8 mouse cellular contexts compared by ENCODE assay signal in the genomic region with DNA sequence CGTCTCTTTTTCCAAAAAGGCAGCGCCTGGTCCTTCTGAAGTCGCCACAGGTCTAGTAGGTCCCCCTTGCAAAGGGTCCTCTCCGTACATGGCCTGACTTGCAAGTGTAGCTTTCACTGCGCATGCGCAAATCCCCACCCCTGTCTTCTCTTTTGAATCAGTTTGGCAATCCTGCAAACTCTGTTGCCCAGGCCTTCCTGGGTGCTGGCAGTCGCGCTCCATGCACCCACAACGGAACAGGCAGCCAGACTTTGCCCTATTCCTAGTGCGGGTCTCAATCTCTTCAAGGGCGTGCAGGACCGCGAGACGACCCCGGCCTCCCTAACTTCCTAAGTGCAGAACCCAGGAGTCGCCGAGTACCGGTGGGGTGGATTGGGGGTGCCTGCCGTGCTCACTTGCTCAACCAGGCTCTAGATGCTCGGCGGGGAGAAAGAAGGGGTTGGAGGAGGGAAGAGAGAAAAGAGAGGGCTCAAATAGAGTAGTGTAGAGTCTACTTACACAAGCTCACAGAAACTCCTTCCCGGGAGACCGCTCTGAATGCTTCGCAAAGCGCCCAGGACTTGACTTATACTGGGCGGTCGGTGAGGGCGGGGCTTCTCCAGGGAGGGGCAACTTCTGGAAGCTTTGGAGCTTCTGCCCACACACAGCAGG. TPM values are rescaled to one million over a fixed set of nuclear protein-coding genes. Genes with fewer than 3 reads are reported as not detected.
DNase-seq lines count a peak whose midpoint lies in the region; ATAC-seq lines count a peak whose summit lies in the region.

Gene Ptgr1, minus strand, starts transcription at position 580 of the 651 bp plus-strand sequence.

- H3K27me3 ChIP-seq in hindbrain, embryonic 16.5 days (replicated peaks; ENCODE audit: control insufficient read depth, insufficient read depth, low read length), result no peaks in the 10 kb centered on the region

- H3K4me3 ChIP-seq in hindbrain, embryonic 16.5 days (ENCODE audit: low read length), result peak within 1 kb of the TSS; percentile 55
- peak within 1 kb of the TSS; percentile 89 for H3K4me3 ChIP-seq in macrophage (ENCODE audit: inconsistent target)

- H3K9me3 ChIP-seq in hindbrain, embryonic 16.5 days (ENCODE audit: control insufficient read depth, low read length), result no peaks in the 10 kb centered on the region

- no peaks in the 10 kb centered on the region for H3K36me3 ChIP-seq in hindbrain, embryonic 16.5 days (ENCODE audit: control insufficient read depth, insufficient read depth, low read length)
- 0 out of 2 replicates have a peak, but pooled peaks cover 7% of the 10 kb centered on the region for H3K36me3 ChIP-seq in macrophage (ENCODE audit: inconsistent target)

- WGBS in hindbrain, embryonic 16.5 days, result 1% methylated on average over 28 of the region's 28 CpGs
- WGBS in macrophage (ENCODE audit: missing documents), result 3% methylated on average over 28 of the region's 28 CpGs

- peak; percentile 91 for DNase-seq in R1 (ENCODE audit: low read depth, low spot score)
- DNase-seq in cerebellum, postnatal 4 days (ENCODE audit: low spot score in 2 of 2), result peak; percentile 58 to 74
- DNase-seq in gastrocnemius, adult 18-20 months (ENCODE audit: low spot score), result peak; percentile 77
- peak; percentile 77 for DNase-seq in left cerebral cortex, adult 18-20 months (ENCODE audit: low spot score in 2 of 2)
- DNase-seq in right cerebral cortex, postnatal 10 days (ENCODE audit: low spot score in 2 of 2), result peak; percentile 88 to 90
- peak; percentile 90 for DNase-seq in urinary bladder, postnatal 14 days (ENCODE audit: low spot score)

- peaks cover 4% of the 10 kb centered on the region for H3K4me1 ChIP-seq in hindbrain, embryonic 16.5 days (ENCODE audit: control insufficient read depth, insufficient read depth, low read depth, low read length)

- no peaks in the 10 kb centered on the region for H3K79me2 ChIP-seq in macrophage (ENCODE audit: inconsistent target)

- peak; percentile 88 for ATAC-seq in hindbrain, embryonic 16.5 days

- H3K4me2 ChIP-seq in hindbrain, embryonic 16.5 days (ENCODE audit: low read length), result peak within 1 kb of the TSS; percentile 95

- H3K9ac ChIP-seq in hindbrain, embryonic 16.5 days (ENCODE audit: low read depth, low read length), result peak within 1 kb of the TSS; percentile 64

- H3K27ac ChIP-seq in hindbrain, embryonic 16.5 days (ENCODE audit: low read depth, low read length), result peak within 1 kb of the TSS; percentile 31
- peak within 1 kb of the TSS; percentile 44 for H3K27ac ChIP-seq in macrophage

RNA-seq across cellular contexts. Expression of gene Ptgr1, which starts in this region (rescaled TPM):
- total RNA-seq in gastrocnemius, adult 18-20 months (2021), result under 1 TPM; 0.80 to 0.90 TPM
- 5.6 and 6.5 TPM in 2 replicates for polyA plus RNA-seq in hindbrain, embryonic 16.5 days (2015; fragmentation: Nextera tagmentation; extraction: Ambion mirVana)
- total RNA-seq in left cerebral cortex, adult 18-20 months (2021), result 1 to 10 TPM; 2.1 TPM
- total RNA-seq in macrophage (2018; cell fraction: chromatin; rRNA removed), result 10 to 100 TPM in 1 of 26 experiments, 1 to 10 TPM in 25; 1.2 to 10.1 (median 4.3) TPM
- 10 to 100 TPM; 15.4 to 26.4 (median 19.8) TPM for total RNA-seq in macrophage (2018; cell fraction: cytosol; rRNA removed)
- 10 to 100 TPM in 3 of 26 experiments, 1 to 10 TPM in 23; 4.5 to 12.8 (median 6.3) TPM for total RNA-seq in macrophage (2018; cell fraction: nucleus; rRNA removed)
- 19.7 to 28.3 TPM (median 26.7 TPM) in 3 replicates for polyA plus RNA-seq in macrophage (2018)

Comparison
In these comparisons a context has a peak if more than half of its experiments do, and no peak if none do; other contexts are left out.
1. Peak in every context shown above with its lines: DNase-seq, ATAC-seq, H3K4me3 ChIP-seq and H3K27ac ChIP-seq.
2. Peak in DNase-seq in gastrocnemius, adult 18-20 months; RNA of the gene not detected or under 1 TPM.